Mouse (Mus musculus) CH12.LX (cell line): Measurements from ENCODE around the gene Slc17a8.

Experiments used
- CTCF ChIP-seq, 2 experiments: IDR thresholded peaks in 1 of 2; conservative IDR thresholded peaks in 1 of 2; 2 replicates each; pipeline ENCODE4 v1.5.1; 2011 to 2012; ENCODE audit warnings: low read depth in 2 of 2, low read length in 2 of 2, improper control_type of control experiment in 1 of 2, inconsistent platforms in 1 of 2, mild to moderate bottlenecking in 1 of 2, moderate library complexity in 1 of 2
- JUN ChIP-seq: IDR thresholded peaks from 2 replicates; pipeline ENCODE4 v1.6.1; 2011; ENCODE audit warnings: low read depth, mild to moderate bottlenecking, low read length, improper control_type of control experiment, moderate library complexity; ENCODE audit not compliant: insufficient read depth
- JUND ChIP-seq: conservative IDR thresholded peaks from 2 replicates; pipeline ENCODE4 v1.6.1; 2011; ENCODE audit warnings: low read depth, low read length, improper control_type of control experiment
- POLR2AphosphoS2 ChIP-seq: IDR thresholded peaks from 2 replicates; pipeline ENCODE4 v1.6.1; 2011; ENCODE audit warnings: low read depth, low read length, improper control_type of control experiment
- RCOR1 ChIP-seq: conservative IDR thresholded peaks from 2 replicates; pipeline ENCODE4 v1.6.1; 2012; ENCODE audit warnings: low read depth, mild to moderate bottlenecking, inconsistent platforms, low read length, improper control_type of control experiment
- UBTF ChIP-seq: IDR thresholded peaks from 2 replicates; pipeline ENCODE4 v1.6.1; 2012; ENCODE audit warnings: low read depth, mild to moderate bottlenecking, inconsistent platforms, low read length, improper control_type of control experiment, moderate library complexity
- USF2 ChIP-seq: conservative IDR thresholded peaks from 2 replicates; pipeline ENCODE4 v1.6.1; 2011; ENCODE audit warnings: low read depth, low read length, improper control_type of control experiment
- ZNF384 ChIP-seq: IDR thresholded peaks from 2 replicates; pipeline ENCODE4 v1.6.1; 2012; ENCODE audit warnings: low read depth, low read length, improper control_type of control experiment, inconsistent platforms

- TF ChIP-seq UBTF: no peak
- no peak for TF ChIP-seq CTCF (conservative IDR thresholded peaks at IDR 0.05 in 1 of 2, IDR thresholded peaks at IDR 0.05 in 1 of 2; ENCODE audit: low read depth in 2 of 2, low read length in 2 of 2)
- no peak for TF ChIP-seq USF2
- TF ChIP-seq JUN: no peak
- no peak for TF ChIP-seq JUND
- no peak for TF ChIP-seq POLR2AphosphoS2
- TF ChIP-seq ZNF384: no peak
- no peak for TF ChIP-seq RCOR1
Measured at GRCm38 (mm10) chr10:89567391-89567790, 53.7 kb downstream of the Slc17a8 start.
